Mouse (Mus musculus) liver, postnatal 0 days (tissue): ENCODE measurements at regions not wholly inside any gene's neighbourhood (a gene's known extent, or its start where the extent isn't known, plus 50 kb on each side); places are given as distances from the start of the nearest gene placed in this dataset.

Experiments used
- ATAC-seq: fragments of 200-750 bp; cut with Nextera tagmentation; 2 replicates; pipeline ENCODE4 v1.8.0; 2017; ENCODE audit warnings: mild to moderate bottlenecking, moderate library complexity
- DNase-seq: peaks from one replicate; pipeline ENCODE4 v3.0.0-alpha.2; 2016
- H3K27ac ChIP-seq: fragments of 300-500 bp; sonication (generic); 2 replicates; pipeline ENCODE4 v1.5.1; 2014; ENCODE audit warnings: antibody characterized with exemption, moderate library complexity, mild to moderate bottlenecking, low read depth
- H3K27me3 ChIP-seq: fragments of 300-500 bp; sonication (generic); 2 replicates; pipeline ENCODE4 v1.6.1; 2014; ENCODE audit warnings: low read length, control low read depth, mixed read lengths; ENCODE audit not compliant: insufficient read depth
- H3K36me3 ChIP-seq: fragments of 300-500 bp; sonication (generic); replicated peaks from 2 replicates; pipeline ENCODE4 v1.6.1; 2014; ENCODE audit warnings: mild to moderate bottlenecking, control low read depth, low read length, moderate library complexity, mixed read lengths; ENCODE audit not compliant: insufficient read depth
- H3K4me1 ChIP-seq: fragments of 300-500 bp; sonication (generic); 2 replicates; pipeline ENCODE4 v1.6.1; 2014; ENCODE audit warnings: antibody characterized with exemption, mild to moderate bottlenecking, control low read depth; ENCODE audit not compliant: insufficient read depth
- H3K4me2 ChIP-seq: fragments of 300-500 bp; sonication (generic); 2 replicates; pipeline ENCODE4 v1.6.1; 2014; ENCODE audit warnings: low read depth, mild to moderate bottlenecking, low read length, moderate library complexity, mixed read lengths
- H3K4me3 ChIP-seq: fragments of 300-500 bp; sonication (generic); 2 replicates; pipeline ENCODE4 v1.5.1; 2014; ENCODE audit warnings: low read depth, low read length
- H3K9ac ChIP-seq: fragments of 300-500 bp; sonication (generic); replicated peaks from 2 replicates; pipeline ENCODE4 v1.6.1; 2014; ENCODE audit warnings: mild to moderate bottlenecking, moderate library complexity
- H3K9me3 ChIP-seq: fragments of 300-500 bp; sonication (generic); 2 replicates; pipeline ENCODE4 v1.6.1; 2016; ENCODE audit warnings: mild to moderate bottlenecking, control low read depth, low read length, mixed read lengths
- CTCF ChIP-seq: sonication (generic); IDR thresholded peaks from 2 replicates; pipeline ENCODE4 v1.5.1; 2016; ENCODE audit warnings: antibody characterized with exemption, low read depth
- EP300 ChIP-seq: IDR thresholded peaks from 2 replicates; pipeline ENCODE4 v1.6.1; 2016; ENCODE audit warnings: antibody characterized with exemption, low read depth, mild to moderate bottlenecking
- WGBS: fragments of 180-500 bp; shearing (Covaris S2); extraction: QIAGEN DNeasy Blood & Tissue Kit; methylation state at CpG from one replicate; pipeline ENCODE4 v1.1.7; 2014; ENCODE audit not compliant: insufficient replicate concordance; 5-methylcytosine and 5-hydroxymethylcytosine counted together

- Histone ChIP-seq H3K9me3 (peaks cover 2% of the 10 kb centered on the region; the same call in 1 of the 2 replicates), H3K27me3 (no peaks in the 10 kb centered on the region), H3K4me1 (peaks cover 7% of the 10 kb centered on the region; the same call in 1 of the 2 replicates), H3K9ac (no peak overlapping the region), H3K36me3 (no peaks in the 10 kb centered on the region), H3K4me3 (no peak overlapping the region), H3K4me2 (peak overlapping the region; percentile 53; the same call in 1 of the 2 replicates), H3K27ac (0 out of 2 replicates have a peak overlapping the region, but pooled peaks have one; percentile 67)
- ATAC-seq = no peak
- 33% methylated on average over 3 of the region's 3 CpGs for WGBS
- no peak for TF ChIP-seq CTCF
- no peak for TF ChIP-seq EP300
- no peak for DNase-seq
Observed at GRCm38 (mm10) chr4:95105424-95105823, 53.4 kb upstream of the Jun start.

GRCm38 (mm10) chr4:95105926-95106622, 54.1 kb upstream of the Jun start:
- Histone ChIP-seq H3K9ac (no peak overlapping the region), H3K4me3 (0 out of 2 replicates have a peak overlapping the region, but pooled peaks have one; percentile 8), H3K27me3 (no peaks in the 10 kb centered on the region), H3K9me3 (peaks cover 2% of the 10 kb centered on the region; the same call in 1 of the 2 replicates), H3K4me2 (peak overlapping the region; percentile 53), H3K36me3 (no peaks in the 10 kb centered on the region), H3K4me1 (peaks cover 7% of the 10 kb centered on the region; the same call in 1 of the 2 replicates), H3K27ac (peak overlapping the region; percentile 67; the same call in 1 of the 2 replicates)
- 14% methylated on average over 16 of the region's 16 CpGs for WGBS
- ATAC-seq = peak; percentile 67
- DNase-seq = peak; percentile 39
- TF ChIP-seq CTCF (no peak), EP300 (peak; percentile 45; the same call in 1 of the 2 replicates)

- WGBS = 49% methylated on average over 10 of the region's 10 CpGs
- no peak for DNase-seq
- Histone ChIP-seq H3K9me3 (no peaks in the 10 kb centered on the region), H3K4me3 (no peak overlapping the region), H3K4me1 (peaks cover 7% of the 10 kb centered on the region; the same call in 1 of the 2 replicates), H3K9ac (no peak overlapping the region), H3K27ac (no peak overlapping the region), H3K36me3 (no peaks in the 10 kb centered on the region), H3K4me2 (peak overlapping the region; percentile 53; the same call in 1 of the 2 replicates), H3K27me3 (no peaks in the 10 kb centered on the region)
- no peak for ATAC-seq
- TF ChIP-seq EP300 = no peak
- TF ChIP-seq CTCF = no peak
Observed at GRCm38 (mm10) chr4:95106881-95107665, 55.1 kb upstream of the Jun start.

GRCm38 (mm10) chr4:95108811-95109210, 56.8 kb upstream of the Jun start:
- H3K4me2 ChIP-seq = no peak overlapping the region
- H3K27me3 ChIP-seq = no peaks in the 10 kb centered on the region
- H3K9me3 ChIP-seq = no peaks in the 10 kb centered on the region
- DNase-seq = no peak
- WGBS = 82% methylated on average over 6 of the region's 6 CpGs
- no peak overlapping the region for H3K27ac ChIP-seq
- no peak for ATAC-seq
- peaks cover 7% of the 10 kb centered on the region; the same call in 1 of the 2 replicates for H3K4me1 ChIP-seq
- H3K4me3 ChIP-seq = no peak overlapping the region
- no peaks in the 10 kb centered on the region for H3K36me3 ChIP-seq
- H3K9ac ChIP-seq = no peak overlapping the region
- TF ChIP-seq CTCF (no peak), EP300 (no peak)

GRCm38 (mm10) chr4:95110828-95111227, 58.8 kb upstream of the Jun start:
- ATAC-seq = no peak
- no peak overlapping the region for H3K27ac ChIP-seq
- H3K4me3 ChIP-seq = no peak overlapping the region
- no peaks in the 10 kb centered on the region for H3K27me3 ChIP-seq
- no peaks in the 10 kb centered on the region for H3K36me3 ChIP-seq
- DNase-seq = no peak
- H3K9ac ChIP-seq = no peak overlapping the region
- WGBS = 79% methylated on average over 8 of the region's 8 CpGs
- peaks cover 7% of the 10 kb centered on the region; the same call in 1 of the 2 replicates for H3K4me1 ChIP-seq
- H3K9me3 ChIP-seq = no peaks in the 10 kb centered on the region
- no peak overlapping the region for H3K4me2 ChIP-seq
- TF ChIP-seq CTCF = no peak
- TF ChIP-seq EP300 = no peak

- WGBS = 42% methylated on average over 5 of the region's 5 CpGs
- Histone ChIP-seq H3K4me2 (no peak overlapping the region), H3K27me3 (no peaks in the 10 kb centered on the region), H3K9ac (no peak overlapping the region), H3K9me3 (no peaks in the 10 kb centered on the region), H3K36me3 (no peaks in the 10 kb centered on the region), H3K27ac (no peak overlapping the region), H3K4me3 (no peak overlapping the region), H3K4me1 (no peaks in the 10 kb centered on the region)
- peak; percentile 56 for TF ChIP-seq CTCF
- no peak for TF ChIP-seq EP300
- DNase-seq (no peak), ATAC-seq (0 out of 2 replicates have a peak, but pooled peaks have one; percentile 21)
Observed at GRCm38 (mm10) chr4:95117158-95117681, 65.2 kb upstream of the Jun start.
